Mouse (Mus musculus) bone marrow, adult 2 months (tissue): ENCODE measurements around the gene Ang5.
"Not testable (repeated sequence)": the region's sequence is repeated elsewhere in the genome, so short reads cannot be mapped to it uniquely, and the experiment has no call there.

Source experiments
- CTCF ChIP-seq: fragments of 200-500 bp; IDR thresholded peaks from 2 replicates; pipeline ENCODE4 v1.5.1; 2011; ENCODE audit warnings: low read length, control low read depth; ENCODE audit not compliant: control insufficient read depth, insufficient read depth
- POLR2A ChIP-seq: fragments of 200-500 bp; IDR thresholded peaks from 2 replicates; pipeline ENCODE4 v1.6.1; 2011; ENCODE audit warnings: low read depth, mild to moderate bottlenecking, control low read depth, low read length, borderline replicate concordance; ENCODE audit not compliant: control insufficient read depth

DNA sequence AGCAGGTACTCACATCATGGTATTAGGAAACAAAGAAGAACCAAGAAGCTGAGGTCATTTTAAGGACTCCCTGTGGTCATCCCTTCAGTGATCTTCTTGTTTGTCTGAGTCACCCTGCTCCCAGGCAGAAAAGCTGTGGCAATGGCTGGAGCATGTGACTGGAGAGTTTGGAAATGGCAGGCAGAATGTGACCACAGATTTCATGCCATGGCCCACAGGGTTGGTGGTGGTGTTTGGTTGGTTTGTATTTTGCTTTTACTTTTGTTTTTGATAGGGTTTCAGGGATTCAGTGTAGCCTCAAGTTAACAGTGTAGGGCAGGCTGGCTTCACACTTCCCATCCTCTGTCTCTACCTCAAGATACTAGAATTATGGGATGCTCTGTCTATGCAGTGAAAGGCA, 38.7 kb upstream of the Ang5 start:
- TF ChIP-seq POLR2A, CTCF: not testable (repeated sequence)
